12 mouse cellular contexts compared by ENCODE assay signal in genomic region chr14:51827842-51828241, GRCm38 (mm10). TPM values are rescaled to one million over a fixed set of nuclear protein-coding genes. Genes with fewer than 3 reads are reported as not detected.
DNase-seq lines count a peak whose midpoint lies in the region; ATAC-seq and TF ChIP-seq lines count a peak whose summit lies in the region.
"Not testable (repeated sequence)": the region's sequence is repeated elsewhere in the genome, so short reads cannot be mapped to it uniquely, and the experiment has no call there.
"Had no signal": no experiment of that assay in that cellular context is flagged by ENCODE, and none has a peak within 500 bp of the region (broad histone marks: within the 10 kb centered on the region; RNA-seq: fewer than 3 reads in every experiment).

No protein-coding gene starts in this region.

- H3K79me2 ChIP-seq in liver, adult 2 months (ENCODE audit: control insufficient read depth, insufficient read depth, low read length), result not testable (repeated sequence)

- H3K4me3 ChIP-seq in kidney, adult 2 months (ENCODE audit: insufficient read depth, low read depth, low read length); liver, adult 2 months (ENCODE audit: insufficient read depth, low read depth, low read length); midbrain, embryonic 15.5 days; stomach, postnatal 0 days (ENCODE audit: low read depth, low read length): not testable (repeated sequence)

- not testable (repeated sequence) for TF ChIP-seq EP300 in stomach, postnatal 0 days (optimal IDR thresholded peaks at IDR 0.05)

- peak; percentile 78; the same call in 1 of the 2 replicates for ATAC-seq in midbrain, embryonic 15.5 days (replicated peaks)
- not testable (repeated sequence) for ATAC-seq in stomach, postnatal 0 days (ENCODE audit: low FRiP score, low TSS enrichment)

- not testable (repeated sequence) for H3K4me1 ChIP-seq in kidney, adult 2 months (ENCODE audit: control insufficient read depth, insufficient read depth, low read length); liver, adult 2 months (ENCODE audit: control insufficient read depth, insufficient read depth, low read length); midbrain, embryonic 15.5 days; stomach, postnatal 0 days (replicated peaks; ENCODE audit: control insufficient read depth, insufficient read depth)

- H3K27ac ChIP-seq in kidney, adult 2 months (ENCODE audit: insufficient read depth, low read depth, low read length); liver, adult 2 months (replicated peaks; ENCODE audit: insufficient read depth, low read depth, low read length); midbrain, embryonic 15.5 days; stomach, postnatal 0 days (replicated peaks): not testable (repeated sequence)

- H3K9ac ChIP-seq in liver, adult 2 months (ENCODE audit: low read depth, low read length); midbrain, embryonic 15.5 days; stomach, postnatal 0 days (ENCODE audit: low read length): not testable (repeated sequence)

- H3K27me3 ChIP-seq in kidney, adult 2 months (replicated peaks; ENCODE audit: control insufficient read depth, insufficient read depth, low read length); liver, adult 2 months (ENCODE audit: control insufficient read depth, insufficient read depth, low read length); midbrain, embryonic 15.5 days (replicated peaks); stomach, postnatal 0 days (ENCODE audit: control insufficient read depth, insufficient read depth, low read length): not testable (repeated sequence)

- WGBS in kidney, adult 2 months, result 15% methylated on average over 5 of the region's 5 CpGs
- WGBS in liver, adult 2 months, result 18% methylated on average over 5 of the region's 5 CpGs
- 39% methylated on average over 5 of the region's 5 CpGs for WGBS in midbrain, embryonic 15.5 days
- 21% methylated on average over 5 of the region's 5 CpGs for WGBS in stomach, postnatal 0 days

- peak; percentile 16 for DNase-seq in A20 (ENCODE audit: low read depth, low spot score)
- DNase-seq in adipocyte (ENCODE audit: low spot score), result peak; percentile 5
- DNase-seq in embryo, embryonic 10.5 days (ENCODE audit: low spot score), result peak; percentile 5
- DNase-seq in heart, adult 11 months, result peak; percentile 31
- peak; percentile 22 for DNase-seq in kidney, adult 2 months
- not testable (repeated sequence) for DNase-seq in liver, adult 2 months (ENCODE audit: extremely low read depth, low read depth, low spot score); stomach, postnatal 0 days (ENCODE audit: low spot score)

- H3K36me3 ChIP-seq in kidney, adult 2 months (ENCODE audit: control insufficient read depth, insufficient read depth, low read length); liver, adult 2 months (ENCODE audit: control insufficient read depth, insufficient read depth, low read length); midbrain, embryonic 15.5 days (replicated peaks); stomach, postnatal 0 days (ENCODE audit: control insufficient read depth, insufficient read depth, low read length): not testable (repeated sequence)

- not testable (repeated sequence) for TF ChIP-seq POLR2A in kidney, adult 2 months (IDR thresholded peaks at IDR 0.05; ENCODE audit: low read depth, low read length); liver, adult 2 months (IDR thresholded peaks at IDR 0.05; ENCODE audit: extremely low read depth, insufficient read depth, low read length)

- H3K9me3 ChIP-seq in midbrain, embryonic 15.5 days; stomach, postnatal 0 days (ENCODE audit: control insufficient read depth, low read length): not testable (repeated sequence)

- peak; percentile 48 for TF ChIP-seq CTCF in kidney, adult 2 months (conservative IDR thresholded peaks at IDR 0.05; ENCODE audit: insufficient read depth, insufficient read length, low read depth, low read length)
- TF ChIP-seq CTCF in liver, adult 2 months (IDR thresholded peaks at IDR 0.05; ENCODE audit: low read depth, low read length), result peak; percentile 61
- peak; percentile 70 for TF ChIP-seq CTCF in stomach, postnatal 0 days (IDR thresholded peaks at IDR 0.05; ENCODE audit: low read depth)

- H3K4me2 ChIP-seq in midbrain, embryonic 15.5 days; stomach, postnatal 0 days (replicated peaks; ENCODE audit: low read depth): not testable (repeated sequence)

RNA-seq across cellular contexts. Expression of gene Ear6, which starts 25.7 kb away (rescaled TPM):
- polyA plus RNA-seq in kidney, adult 2 months (2012; rRNA removed), result not detected in 2 replicates
- total RNA-seq in liver, adult 2 months (2014; rRNA removed), result not detected in 2 replicates
- not detected in 2 replicates for polyA plus RNA-seq in liver, adult 2 months (2012; rRNA removed)
- not detected in 2 replicates for polyA plus RNA-seq in midbrain, embryonic 15.5 days (2015; fragmentation: Nextera tagmentation; extraction: Ambion mirVana)
- not detected in 2 replicates for polyA plus RNA-seq in stomach, postnatal 0 days (2015; fragmentation: Nextera tagmentation; extraction: Ambion mirVana)
- total RNA-seq: left cerebral cortex, postnatal 36 days had no signal
- polyA plus RNA-seq: heart, embryonic 13.5 days; kidney, embryonic 15.5 days had no signal

RNA-seq across cellular contexts. Expression of gene AY358078, which starts 28.0 kb away (rescaled TPM):
- polyA plus RNA-seq in kidney, adult 2 months (2012; rRNA removed), result not detected in 2 replicates
- not detected in 2 replicates for total RNA-seq in liver, adult 2 months (2014; rRNA removed)
- polyA plus RNA-seq in liver, adult 2 months (2012; rRNA removed), result not detected in 2 replicates
- polyA plus RNA-seq in midbrain, embryonic 15.5 days (2015; fragmentation: Nextera tagmentation; extraction: Ambion mirVana), result not detected in 2 replicates
- not detected in 2 replicates for polyA plus RNA-seq in stomach, postnatal 0 days (2015; fragmentation: Nextera tagmentation; extraction: Ambion mirVana)
- total RNA-seq: left cerebral cortex, postnatal 36 days had no signal
- polyA plus RNA-seq: heart, embryonic 13.5 days; kidney, embryonic 15.5 days; macrophage had no signal

RNA-seq across cellular contexts. Expression of gene Ang4, which starts 54.5 kb away (rescaled TPM):
- not detected in 2 replicates for polyA plus RNA-seq in kidney, adult 2 months (2012; rRNA removed)
- not detected in 2 replicates for total RNA-seq in liver, adult 2 months (2014; rRNA removed)
- polyA plus RNA-seq in liver, adult 2 months (2012; rRNA removed), result not detected in 2 replicates
- not detected in 2 replicates for polyA plus RNA-seq in midbrain, embryonic 15.5 days (2015; fragmentation: Nextera tagmentation; extraction: Ambion mirVana)
- not detected in 2 replicates for polyA plus RNA-seq in stomach, postnatal 0 days (2015; fragmentation: Nextera tagmentation; extraction: Ambion mirVana)
- total RNA-seq: left cerebral cortex, postnatal 36 days had no signal
- polyA plus RNA-seq: heart, embryonic 13.5 days; kidney, embryonic 15.5 days; macrophage had no signal

RNA-seq across cellular contexts. Expression of gene Mettl17, which starts 56.8 kb away (rescaled TPM):
- 24.0 and 27.6 TPM in 2 replicates for polyA plus RNA-seq in kidney, adult 2 months (2012; rRNA removed)
- 14.0 and 23.2 TPM in 2 replicates for total RNA-seq in liver, adult 2 months (2014; rRNA removed)
- 18.2 and 21.0 TPM in 2 replicates for polyA plus RNA-seq in liver, adult 2 months (2012; rRNA removed)
- 99.3 and 100 TPM in 2 replicates for polyA plus RNA-seq in midbrain, embryonic 15.5 days (2015; fragmentation: Nextera tagmentation; extraction: Ambion mirVana)
- 22.7 and 24.0 TPM in 2 replicates for polyA plus RNA-seq in stomach, postnatal 0 days (2015; fragmentation: Nextera tagmentation; extraction: Ambion mirVana)
